Mouse (Mus musculus): Measurements from ENCODE around the gene Cd2bp2. TPM values are rescaled to one million over a fixed set of nuclear protein-coding genes. Genes with fewer than 3 reads are reported as not detected.
"Not testable (repeated sequence)": the region's sequence is repeated elsewhere in the genome, so short reads cannot be mapped to it uniquely, and the experiment has no call there.

Cd2bp2 gene
- polyA plus RNA-seq, 1 experiment from 2014 or later, result 103 TPM

DNA sequence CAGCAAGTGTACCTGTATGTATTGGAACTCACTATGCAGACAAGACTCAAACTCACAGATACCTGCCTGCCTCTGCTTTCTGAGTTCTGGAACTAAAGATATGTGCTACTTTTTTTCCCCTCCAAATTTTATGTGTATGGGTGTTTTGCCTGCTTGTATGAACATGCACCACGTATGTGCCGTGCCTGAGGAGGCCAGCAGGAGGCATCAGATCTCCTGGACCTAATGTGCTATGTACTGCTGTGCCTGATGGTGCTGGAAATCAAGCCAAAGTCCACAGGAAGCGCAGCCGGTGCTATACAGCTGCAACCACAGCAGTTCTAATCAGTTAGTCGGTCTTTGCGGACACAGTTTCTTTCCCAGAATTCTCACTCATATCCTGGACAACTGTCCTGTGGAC, 12.0 kb downstream of the Cd2bp2 start:
- Histone ChIP-seq H3K4me3 (no peak overlapping the region), H3K4me1 (no peaks in the 10 kb centered on the region), H3K9ac (replicated peaks) (no peak overlapping the region), H3K4me2 (replicated peaks) (no peak overlapping the region), H3K27me3 (no peaks in the 10 kb centered on the region), H3K27ac (replicated peaks) (no peak overlapping the region), H3K36me3 (no peaks in the 10 kb centered on the region), H3K9me3 (no peaks in the 10 kb centered on the region)
- 81% methylated on average over 6 of the region's 6 CpGs for WGBS
- no peak for ATAC-seq (ENCODE audit: low FRiP score, low read depth)

DNA sequence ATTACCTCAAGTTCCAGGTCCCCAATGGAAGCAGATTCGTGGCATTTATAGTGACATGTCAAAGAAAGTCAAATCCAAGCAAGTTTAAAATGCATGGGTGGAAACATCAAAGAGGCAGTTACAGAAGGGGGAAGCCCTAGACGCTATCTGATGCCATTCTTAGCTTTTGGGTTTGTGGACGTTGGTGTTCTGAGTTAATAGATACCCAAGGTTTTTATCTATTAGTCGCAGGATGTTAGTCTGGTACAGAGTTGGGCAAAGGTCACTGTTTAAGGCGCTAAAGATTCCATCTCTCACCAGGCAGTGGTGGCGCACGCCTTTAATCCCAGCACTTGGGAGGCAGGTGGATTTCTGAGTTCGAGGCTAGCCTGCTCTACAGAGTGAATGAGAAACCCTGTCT, 12.5 kb downstream of the Cd2bp2 start:
- no peak for ATAC-seq (ENCODE audit: low FRiP score, low read depth)
- Histone ChIP-seq H3K27ac (replicated peaks) (no peak overlapping the region), H3K4me2 (replicated peaks) (no peak overlapping the region), H3K27me3 (no peaks in the 10 kb centered on the region), H3K9me3 (no peaks in the 10 kb centered on the region), H3K4me1 (no peaks in the 10 kb centered on the region), H3K9ac (replicated peaks) (no peak overlapping the region), H3K36me3 (no peaks in the 10 kb centered on the region), H3K4me3 (no peak overlapping the region)
- WGBS, result 78% methylated on average over 8 of the region's 8 CpGs

DNA sequence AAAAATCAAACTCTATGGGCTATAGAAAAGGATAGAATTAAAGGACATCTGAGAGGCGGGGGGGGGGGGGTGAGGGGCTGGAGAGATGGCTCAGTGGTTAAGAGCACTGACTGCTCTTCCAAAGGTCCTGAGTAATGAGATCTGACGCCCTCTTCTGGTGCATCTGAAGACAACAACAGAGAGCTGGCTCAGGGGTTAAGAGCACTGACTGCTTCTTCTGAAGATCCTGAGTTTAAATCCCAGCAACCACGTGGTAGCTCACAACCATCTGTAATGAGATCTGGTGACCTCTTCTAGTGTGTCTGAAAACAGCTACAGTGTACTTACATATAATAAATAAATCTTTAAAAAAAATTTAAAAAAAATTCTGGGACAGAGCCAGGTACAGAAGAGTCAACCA, 14.1 kb downstream of the Cd2bp2 start:
- H3K9ac ChIP-seq (replicated peaks); H3K4me2 ChIP-seq (replicated peaks); H3K4me1 ChIP-seq; ATAC-seq (ENCODE audit: low FRiP score, low read depth); H3K27me3 ChIP-seq; H3K36me3 ChIP-seq; H3K27ac ChIP-seq (replicated peaks); H3K9me3 ChIP-seq; H3K4me3 ChIP-seq: not testable (repeated sequence)
- 30% methylated on average over 3 of the region's 3 CpGs for WGBS

DNA sequence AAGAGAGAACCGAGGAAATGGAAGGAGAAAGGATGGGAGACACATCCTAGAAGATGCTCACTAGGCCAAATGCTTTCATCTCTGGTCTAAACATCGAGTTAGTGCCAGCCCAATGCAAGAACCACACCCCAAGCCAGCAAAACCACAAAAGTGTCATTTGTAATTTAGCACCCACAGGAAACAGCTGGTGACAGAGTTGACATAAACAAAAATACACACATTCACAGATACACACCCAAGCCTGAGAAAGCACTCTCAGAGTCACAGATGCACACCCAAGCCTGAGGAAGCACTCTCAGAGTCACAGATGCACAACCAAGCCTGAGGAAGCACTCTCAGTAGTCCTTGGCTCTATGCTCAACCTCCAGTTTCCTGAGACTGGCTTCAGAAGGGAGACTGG, 15.1 kb downstream of the Cd2bp2 start:
- Histone ChIP-seq H3K9ac (replicated peaks) (no peak overlapping the region), H3K4me3 (no peak overlapping the region), H3K4me1 (no peaks in the 10 kb centered on the region), H3K4me2 (replicated peaks) (no peak overlapping the region), H3K9me3 (no peaks in the 10 kb centered on the region), H3K36me3 (no peaks in the 10 kb centered on the region), H3K27ac (replicated peaks) (no peak overlapping the region), H3K27me3 (no peaks in the 10 kb centered on the region)
- no peak for ATAC-seq (ENCODE audit: low FRiP score, low read depth)
- WGBS, result 80% methylated on average over 2 of the region's 2 CpGs

DNA sequence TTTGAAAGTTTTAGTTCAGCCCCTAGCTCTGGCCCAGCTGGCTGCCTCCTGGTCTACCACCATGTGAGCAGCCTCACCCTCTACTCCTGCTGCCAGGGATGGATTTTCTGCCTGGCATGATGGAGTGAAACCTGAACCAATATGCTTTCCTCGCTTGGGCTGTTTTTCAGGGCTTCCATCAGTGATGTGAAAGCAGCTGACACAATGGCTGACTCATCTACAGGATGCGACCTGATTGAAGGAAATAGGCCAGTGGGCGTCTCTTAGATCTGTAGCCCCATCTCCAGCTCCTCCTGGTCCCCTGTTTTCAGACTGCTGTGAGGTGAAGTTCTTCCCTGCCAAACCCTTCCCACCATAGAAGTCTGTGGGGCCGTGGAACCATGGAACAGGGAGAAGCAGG, 18.9 kb downstream of the Cd2bp2 start:
- no peak for ATAC-seq (ENCODE audit: low FRiP score, low read depth)
- WGBS, result 74% methylated on average over 4 of the region's 4 CpGs
- no peak overlapping the region for H3K4me3 ChIP-seq

GRCm38 (mm10) chr7:127166501-127166900, 29.3 kb downstream of the Cd2bp2 start:
- Histone ChIP-seq H3K9me3 (no peaks in the 10 kb centered on the region), H3K27ac (replicated peaks) (no peak overlapping the region), H3K36me3 (no peaks in the 10 kb centered on the region), H3K9ac (replicated peaks) (no peak overlapping the region), H3K4me1 (no peaks in the 10 kb centered on the region), H3K27me3 (no peaks in the 10 kb centered on the region), H3K4me3 (no peak overlapping the region), H3K4me2 (replicated peaks) (no peak overlapping the region)
- WGBS, result 93% methylated on average over 5 of the region's 5 CpGs
- no peak for ATAC-seq (ENCODE audit: low FRiP score, low read depth)

More for the DNA sequence above, 18.9 kb downstream of the Cd2bp2 start:
- no peaks in the 10 kb centered on the region for H3K4me1 ChIP-seq
- H3K36me3 ChIP-seq, result no peaks in the 10 kb centered on the region
- H3K9me3 ChIP-seq, result no peaks in the 10 kb centered on the region
- no peak overlapping the region for H3K9ac ChIP-seq (replicated peaks)
- H3K27ac ChIP-seq (replicated peaks), result no peak overlapping the region
- H3K27me3 ChIP-seq, result no peaks in the 10 kb centered on the region
- H3K4me2 ChIP-seq (replicated peaks), result no peak overlapping the region

- H3K27ac ChIP-seq (replicated peaks), result no peak overlapping the region
- no peaks in the 10 kb centered on the region for H3K27me3 ChIP-seq
- no peak overlapping the region for H3K4me3 ChIP-seq
- H3K9ac ChIP-seq (replicated peaks), result no peak overlapping the region
- no peaks in the 10 kb centered on the region for H3K4me1 ChIP-seq
- no peaks in the 10 kb centered on the region for H3K9me3 ChIP-seq
- 87% methylated on average over 12 of the region's 12 CpGs for WGBS
- no peak for ATAC-seq (ENCODE audit: low FRiP score, low read depth)
- no peaks in the 10 kb centered on the region for H3K36me3 ChIP-seq
- H3K4me2 ChIP-seq (replicated peaks), result no peak overlapping the region
These were observed 30.0 kb downstream of the Cd2bp2 start for GRCm38 (mm10) chr7:127165607-127166493.

GRCm38 (mm10) chr7:127164002-127164401, 31.8 kb downstream of the Cd2bp2 start:
- no peak overlapping the region for H3K4me3 ChIP-seq
- H3K4me1 ChIP-seq, result no peaks in the 10 kb centered on the region
- H3K9ac ChIP-seq (replicated peaks), result no peak overlapping the region
- no peaks in the 10 kb centered on the region for H3K36me3 ChIP-seq
- 91% methylated on average over 4 of the region's 4 CpGs for WGBS
- H3K4me2 ChIP-seq (replicated peaks), result no peak overlapping the region
- H3K27me3 ChIP-seq, result no peaks in the 10 kb centered on the region
- no peaks in the 10 kb centered on the region for H3K9me3 ChIP-seq
- no peak for ATAC-seq (ENCODE audit: low FRiP score, low read depth)
- H3K27ac ChIP-seq (replicated peaks), result no peak overlapping the region

DNA sequence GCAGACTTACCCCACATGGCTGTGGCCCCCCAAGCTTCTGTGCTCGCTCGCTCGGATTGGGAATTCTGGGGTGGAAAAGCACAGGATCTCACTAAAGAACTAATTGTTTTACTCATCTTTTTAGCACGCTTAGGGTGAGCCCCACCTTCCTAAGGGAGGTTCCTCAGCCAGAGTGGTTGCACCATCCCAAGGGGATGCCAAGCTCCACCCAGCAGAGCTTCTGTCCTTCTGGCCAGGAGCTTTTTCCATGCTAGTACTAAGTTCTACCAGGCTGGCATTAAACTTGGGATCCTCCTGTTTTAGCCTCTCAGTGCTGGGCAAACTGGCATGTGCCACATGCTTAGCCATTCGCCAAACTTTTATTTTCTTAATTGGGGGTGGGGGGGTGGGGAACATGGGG, 33.3 kb downstream of the Cd2bp2 start:
- H3K4me1 ChIP-seq, result no peaks in the 10 kb centered on the region
- no peak overlapping the region for H3K27ac ChIP-seq (replicated peaks)
- H3K27me3 ChIP-seq, result no peaks in the 10 kb centered on the region
- H3K36me3 ChIP-seq, result no peaks in the 10 kb centered on the region
- no peak for ATAC-seq (ENCODE audit: low FRiP score, low read depth)
- H3K9me3 ChIP-seq, result no peaks in the 10 kb centered on the region
- no peak overlapping the region for H3K9ac ChIP-seq (replicated peaks)
- no peak overlapping the region for H3K4me3 ChIP-seq
- 94% methylated on average over 5 of the region's 5 CpGs for WGBS
- no peak overlapping the region for H3K4me2 ChIP-seq (replicated peaks)

GRCm38 (mm10) chr7:127157548-127157947, 38.3 kb downstream of the Cd2bp2 start:
- no peaks in the 10 kb centered on the region for H3K27me3 ChIP-seq
- no peaks in the 10 kb centered on the region for H3K4me1 ChIP-seq
- no peak overlapping the region for H3K9ac ChIP-seq (replicated peaks)
- H3K27ac ChIP-seq (replicated peaks), result no peak overlapping the region
- H3K4me2 ChIP-seq (replicated peaks), result no peak overlapping the region
- WGBS, result 90% methylated on average over 4 of the region's 4 CpGs
- no peak overlapping the region for H3K4me3 ChIP-seq
- no peak for ATAC-seq (ENCODE audit: low FRiP score, low read depth)
- no peaks in the 10 kb centered on the region for H3K36me3 ChIP-seq
- no peaks in the 10 kb centered on the region for H3K9me3 ChIP-seq

DNA sequence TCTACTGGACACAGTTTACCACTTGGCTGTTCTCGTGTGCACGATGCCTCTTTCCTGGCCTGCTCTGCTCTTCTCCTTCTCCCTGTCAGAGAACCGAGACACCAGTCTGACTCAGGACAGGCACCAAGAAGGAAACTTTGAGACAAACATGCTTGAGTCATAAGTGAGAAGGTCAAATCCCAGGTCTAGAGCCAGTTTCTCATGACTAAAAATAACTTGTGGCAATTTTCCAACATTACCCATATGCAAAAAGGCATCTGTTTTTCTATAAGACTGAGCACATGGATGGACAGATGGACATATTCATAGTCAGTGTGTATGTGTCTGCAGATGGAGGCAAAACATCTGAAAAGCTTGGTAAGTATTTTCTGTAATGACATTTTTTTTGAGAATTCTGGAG, 42.4 kb downstream of the Cd2bp2 start:
- Histone ChIP-seq H3K4me1 (no peaks in the 10 kb centered on the region), H3K4me2 (replicated peaks) (no peak overlapping the region), H3K4me3 (no peak overlapping the region), H3K36me3 (no peaks in the 10 kb centered on the region), H3K9me3 (no peaks in the 10 kb centered on the region), H3K27me3 (no peaks in the 10 kb centered on the region), H3K9ac (replicated peaks) (no peak overlapping the region), H3K27ac (replicated peaks) (no peak overlapping the region)
- WGBS, result 94% methylated on average over 3 of the region's 3 CpGs
- no peak for ATAC-seq (ENCODE audit: low FRiP score, low read depth)

- H3K4me3 ChIP-seq, result no peak overlapping the region
- no peak for ATAC-seq (ENCODE audit: low FRiP score, low read depth)
- 88% methylated on average over 6 of the region's 6 CpGs for WGBS
- no peak overlapping the region for H3K9ac ChIP-seq (replicated peaks)
- no peaks in the 10 kb centered on the region for H3K27me3 ChIP-seq
- no peak overlapping the region for H3K4me2 ChIP-seq (replicated peaks)
- H3K4me1 ChIP-seq, result no peaks in the 10 kb centered on the region
- H3K27ac ChIP-seq (replicated peaks), result no peak overlapping the region
- no peaks in the 10 kb centered on the region for H3K36me3 ChIP-seq
- H3K9me3 ChIP-seq, result no peaks in the 10 kb centered on the region
These were observed 43.4 kb downstream of the Cd2bp2 start for GRCm38 (mm10) chr7:127152464-127152863.

DNA sequence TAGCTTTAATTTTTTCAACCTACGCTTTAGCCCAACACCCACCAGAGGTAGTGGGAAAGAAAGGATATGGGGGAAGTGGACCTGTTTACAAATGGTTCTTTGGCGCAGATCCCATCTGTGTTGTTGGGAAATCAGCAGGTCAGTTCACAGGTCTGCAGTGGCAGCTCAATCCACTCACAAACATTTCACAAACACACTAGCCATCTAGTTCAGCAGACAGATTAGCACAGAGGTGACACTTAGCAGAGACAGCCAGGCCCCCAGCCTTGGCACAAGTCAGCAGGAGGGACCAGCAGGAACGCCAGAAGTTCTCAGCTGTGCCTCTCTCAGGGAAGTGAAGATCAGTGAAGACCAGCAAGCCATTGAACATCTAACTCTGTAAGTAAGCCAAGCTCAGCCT, 47.9 kb downstream of the Cd2bp2 start:
- H3K27ac ChIP-seq (replicated peaks), result no peak overlapping the region
- no peaks in the 10 kb centered on the region for H3K27me3 ChIP-seq
- no peaks in the 10 kb centered on the region for H3K9me3 ChIP-seq
- H3K9ac ChIP-seq (replicated peaks), result no peak overlapping the region
- no peak overlapping the region for H3K4me2 ChIP-seq (replicated peaks)
- H3K4me3 ChIP-seq, result no peak overlapping the region
- no peaks in the 10 kb centered on the region for H3K36me3 ChIP-seq
- H3K4me1 ChIP-seq, result no peaks in the 10 kb centered on the region
- ATAC-seq (ENCODE audit: low FRiP score, low read depth), result no peak
- 84% methylated on average over 3 of the region's 3 CpGs for WGBS
